Mouse (Mus musculus): Measurements from ENCODE around the gene Mapk10.

GRCm38 (mm10) chr5:102946625-102947024, 264.5 kb downstream of the Mapk10 start:
- TF ChIP-seq EP300 (optimal IDR thresholded peaks at IDR 0.05) (no peak), CTCF (IDR thresholded peaks at IDR 0.05; ENCODE audit: low read depth) (no peak)

Measured in stomach, postnatal 0 days (tissue).